In genomic region chr2:65163990-65164389, GRCm38 (mm10) we compare ENCODE assay signal across 23 mouse cellular contexts.
DNase-seq lines count a peak whose midpoint lies in the region; ATAC-seq and TF ChIP-seq lines count a peak whose summit lies in the region.
"Had no signal": no experiment of that assay in that cellular context is flagged by ENCODE, and none has a peak within 500 bp of the region (broad histone marks: within the 10 kb centered on the region; RNA-seq: fewer than 3 reads in every experiment).

No protein-coding gene starts in this region.

- no peak for TF ChIP-seq POLR2A in liver, adult 2 months (IDR thresholded peaks at IDR 0.05; ENCODE audit: extremely low read depth, insufficient read depth, low read length)

- peak; percentile 77 for DNase-seq in liver, adult 2 months (ENCODE audit: extremely low read depth, low read depth, low spot score)
- DNase-seq in liver, result no peak
- DNase-seq in midbrain, embryonic 11.5 days (ENCODE audit: low spot score, missing footprints), result peak; percentile 31
- no peak for DNase-seq in midbrain, postnatal 0 days (ENCODE audit: low spot score)
- DNase-seq in large intestine, adult 2 months (ENCODE audit: low read depth, low spot score), result peak; percentile 60
- no peak for DNase-seq in adrenal gland, postnatal 36 days
- DNase-seq in heart, embryonic 10.5 days (ENCODE audit: low spot score), result no peak
- DNase-seq: adrenal gland, postnatal 10 days; B cell, adult 2 months; cerebellum, adult 18-20 months; cerebellum, adult 9-10 months; cerebellum, postnatal 14 days; gastrocnemius, postnatal 10 days; gastrocnemius, postnatal 36 days had no signal

- H3K79me2 ChIP-seq in liver, adult 2 months (ENCODE audit: control insufficient read depth, insufficient read depth, low read length), result peaks cover 22% of the 10 kb centered on the region; the same call in 1 of the 2 replicates

- H3K4me1 ChIP-seq in liver, adult 2 months (ENCODE audit: control insufficient read depth, insufficient read depth, low read length), result peaks cover 3% of the 10 kb centered on the region; the same call in 1 of the 2 replicates
- H3K4me1 ChIP-seq in midbrain, embryonic 11.5 days (ENCODE audit: control insufficient read depth, insufficient read depth, low read length), result no peaks in the 10 kb centered on the region
- no peaks in the 10 kb centered on the region for H3K4me1 ChIP-seq in midbrain, postnatal 0 days (ENCODE audit: insufficient read depth, low read length)
- peaks cover 13% of the 10 kb centered on the region for H3K4me1 ChIP-seq in heart, embryonic 10.5 days
- H3K4me1 ChIP-seq: forebrain, embryonic 10.5 days; forebrain, embryonic 13.5 days; hindbrain, embryonic 10.5 days; hindbrain, embryonic 13.5 days had no signal

- no peaks in the 10 kb centered on the region for H3K9me3 ChIP-seq in midbrain, embryonic 11.5 days (ENCODE audit: control insufficient read depth, low read length)
- H3K9me3 ChIP-seq in midbrain, postnatal 0 days (ENCODE audit: low read length), result no peaks in the 10 kb centered on the region
- no peaks in the 10 kb centered on the region for H3K9me3 ChIP-seq in heart, embryonic 10.5 days
- H3K9me3 ChIP-seq: forebrain, embryonic 10.5 days; forebrain, embryonic 13.5 days; hindbrain, embryonic 10.5 days; hindbrain, embryonic 13.5 days had no signal

- no peak overlapping the region for H3K4me2 ChIP-seq in midbrain, embryonic 11.5 days
- H3K4me2 ChIP-seq in midbrain, postnatal 0 days (ENCODE audit: low read depth, low read length, poor library complexity, severe bottlenecking), result no peak overlapping the region
- H3K4me2 ChIP-seq: forebrain, embryonic 13.5 days; hindbrain, embryonic 13.5 days had no signal

- no peak overlapping the region for H3K27ac ChIP-seq in liver, adult 2 months (replicated peaks; ENCODE audit: insufficient read depth, low read depth, low read length)
- H3K27ac ChIP-seq in midbrain, embryonic 11.5 days (ENCODE audit: low read depth, low read length), result no peak overlapping the region
- H3K27ac ChIP-seq in midbrain, postnatal 0 days (ENCODE audit: low read depth, low read length), result no peak overlapping the region
- H3K27ac ChIP-seq in heart, embryonic 10.5 days, result no peak overlapping the region
- H3K27ac ChIP-seq: forebrain, embryonic 10.5 days; forebrain, embryonic 13.5 days; hindbrain, embryonic 10.5 days; hindbrain, embryonic 13.5 days had no signal

- no peak overlapping the region for H3K9ac ChIP-seq in liver, adult 2 months (ENCODE audit: low read depth, low read length)
- no peak overlapping the region for H3K9ac ChIP-seq in midbrain, embryonic 11.5 days (ENCODE audit: low read length)
- no peak overlapping the region for H3K9ac ChIP-seq in midbrain, postnatal 0 days (replicated peaks; ENCODE audit: low read length, poor library complexity, severe bottlenecking)
- H3K9ac ChIP-seq: forebrain, embryonic 13.5 days; hindbrain, embryonic 13.5 days had no signal

- H3K36me3 ChIP-seq in liver, adult 2 months (ENCODE audit: control insufficient read depth, insufficient read depth, low read length), result no peaks in the 10 kb centered on the region
- no peaks in the 10 kb centered on the region for H3K36me3 ChIP-seq in midbrain, embryonic 11.5 days (ENCODE audit: control insufficient read depth, insufficient read depth, low read length)
- H3K36me3 ChIP-seq in midbrain, postnatal 0 days (ENCODE audit: insufficient read depth, low read length), result no peaks in the 10 kb centered on the region
- H3K36me3 ChIP-seq in heart, embryonic 10.5 days, result no peaks in the 10 kb centered on the region
- H3K36me3 ChIP-seq: forebrain, embryonic 10.5 days; G1E; hindbrain, embryonic 10.5 days; hindbrain, embryonic 13.5 days had no signal

- ATAC-seq in midbrain, embryonic 11.5 days (ENCODE audit: low FRiP score), result no peak
- no peak for ATAC-seq in midbrain, postnatal 0 days (ENCODE audit: low FRiP score)
- ATAC-seq: forebrain, embryonic 13.5 days; forebrain, embryonic 16.5 days; hindbrain, embryonic 16.5 days; Patski had no signal

- WGBS in liver, adult 2 months, result 13% methylated on average over 4 of the region's 4 CpGs
- 75% methylated on average over 4 of the region's 4 CpGs for WGBS in midbrain, embryonic 11.5 days
- WGBS in midbrain, postnatal 0 days, result 85% methylated on average over 4 of the region's 4 CpGs
- 19% methylated on average over 4 of the region's 4 CpGs for WGBS in large intestine, adult 2 months
- 77% methylated on average over 4 of the region's 4 CpGs for WGBS in heart, embryonic 10.5 days

- no peak for TF ChIP-seq CTCF in liver, adult 2 months (IDR thresholded peaks at IDR 0.05; ENCODE audit: low read depth, low read length)
- TF ChIP-seq CTCF in midbrain, postnatal 0 days (IDR thresholded peaks at IDR 0.05), result no peak

- no peaks in the 10 kb centered on the region for H3K27me3 ChIP-seq in liver, adult 2 months (ENCODE audit: control insufficient read depth, insufficient read depth, low read length)
- H3K27me3 ChIP-seq in midbrain, embryonic 11.5 days (ENCODE audit: control insufficient read depth, insufficient read depth, low read length), result no peaks in the 10 kb centered on the region
- H3K27me3 ChIP-seq in midbrain, postnatal 0 days (ENCODE audit: insufficient read depth, low read length), result no peaks in the 10 kb centered on the region
- H3K27me3 ChIP-seq in heart, embryonic 10.5 days (ENCODE audit: insufficient read depth, poor library complexity, severe bottlenecking), result no peaks in the 10 kb centered on the region
- H3K27me3 ChIP-seq: CH12.LX; forebrain, embryonic 13.5 days; hindbrain, embryonic 13.5 days; Patski had no signal

- H3K4me3 ChIP-seq in liver, adult 2 months (ENCODE audit: insufficient read depth, low read depth, low read length), result no peak overlapping the region
- H3K4me3 ChIP-seq in midbrain, embryonic 11.5 days (ENCODE audit: low read depth, low read length), result no peak overlapping the region
- no peak overlapping the region for H3K4me3 ChIP-seq in midbrain, postnatal 0 days (ENCODE audit: low read depth, low read length)
- no peak overlapping the region for H3K4me3 ChIP-seq in heart, embryonic 10.5 days
- H3K4me3 ChIP-seq: forebrain, embryonic 10.5 days; forebrain, embryonic 13.5 days; hindbrain, embryonic 10.5 days; hindbrain, embryonic 13.5 days had no signal

Comparison
In these comparisons a context has a peak if more than half of its experiments do, and no peak if none do; other contexts are left out.
1. DNase-seq: peak in liver, adult 2 months (single experiment), midbrain, embryonic 11.5 days (single experiment) and large intestine, adult 2 months (single experiment); none in liver (single experiment), midbrain, postnatal 0 days (single experiment), adrenal gland, postnatal 36 days (0 of 2) and heart, embryonic 10.5 days (single experiment).